Mouse (Mus musculus) Patski (cell line): ENCODE data around the gene Zfp341. TPM values are rescaled to one million over a fixed set of nuclear protein-coding genes. Genes with fewer than 3 reads are reported as not detected.
A peak's percentile ranks its signal among the peaks of the same experiment; 100 is the strongest.

Experiments
- ATAC-seq: fragments of 100-300 bp; one replicate; pipeline ENCODE4 v1.8.0; 2021
- CTCF ChIA-PET: fragments of 350-600 bp; sonication (Branson Sonifier 250); formaldehyde crosslinking; loops from one replicate; lab custom pipeline; 2022; ENCODE audit warnings: inconsistent platforms; lab: Charles Lee
- POLR2A ChIA-PET: fragments of 350-600 bp; sonication (Branson Sonifier 250); formaldehyde crosslinking; loops from one replicate; lab custom pipeline; 2022; ENCODE audit warnings: antibody characterized with exemption, inconsistent platforms; lab: Charles Lee
- DNase-seq: peaks from one replicate; pipeline ENCODE4 v3.0.0-alpha.2; 2011; ENCODE audit warnings: low read depth, low spot score
- H3K27me3 ChIP-seq: fragments of 371-371 bp; one replicate; pipeline ENCODE4 v1.5.1; 2021
- CTCF ChIP-seq: fragments of 100-300 bp; IDR thresholded peaks from one replicate; pipeline ENCODE4 v1.5.1; 2021
- in situ Hi-C: fragments of 300-500 bp; cut with MboI; formaldehyde crosslinking; loops from 3 replicates; pipeline ENCODE4 v1.11.1; 2018; ENCODE audit warnings: low pct_unique_long_range_greater_than_20kb, mixed read lengths
- polyA plus RNA-seq: library from polyadenylated mRNA; unstranded; gene quantifications from one replicate; pipeline ENCODE4 v1.2.3, GENCODE M21; 2021

The Zfp341 gene
- polyA plus RNA-seq, 1 experiment from 2014 or later, result 3.1 TPM

GRCm38 (mm10) chr2:154670106-154670505, 57.0 kb downstream of the Zfp341 start:
- CTCF ChIA-PET, result no interaction called here
- no peaks in the 10 kb centered on the region for H3K27me3 ChIP-seq
- ATAC-seq (no peak), DNase-seq (no peak)
- POLR2A ChIA-PET, result no interaction called here
- no peak for TF ChIP-seq CTCF
- in situ Hi-C loops, result no loop called here

GRCm38 (mm10) chr2:154670741-154671140, 57.6 kb downstream of the Zfp341 start:
- ATAC-seq (peak; percentile 87), DNase-seq (peak; percentile 61)
- CTCF ChIA-PET, result no interaction called here
- in situ Hi-C loops, result no loop called here
- POLR2A ChIA-PET, result no interaction called here
- TF ChIP-seq CTCF, result no peak
- H3K27me3 ChIP-seq, result no peaks in the 10 kb centered on the region

- ATAC-seq (no peak), DNase-seq (peak; percentile 19)
- POLR2A ChIA-PET, result no interaction called here
- no peaks in the 10 kb centered on the region for H3K27me3 ChIP-seq
- CTCF ChIA-PET, result interaction anchor here (1.0 kb wide), 1 partner anchor 13 kb away, joined by 3 read pairs; no protein-coding TSS in a partner anchor
- no peak for TF ChIP-seq CTCF
- in situ Hi-C loops, result no loop called here
Observed at GRCm38 (mm10) chr2:154674008-154674407, 60.9 kb downstream of the Zfp341 start.

- in situ Hi-C loops, result no loop called here
- no peak for TF ChIP-seq CTCF
- H3K27me3 ChIP-seq, result no peaks in the 10 kb centered on the region
- CTCF ChIA-PET, result no interaction called here
- no peak for DNase-seq
- no peak for ATAC-seq
- POLR2A ChIA-PET, result interaction anchor here (0.7 kb wide), 1 partner anchor 20 kb away, joined by 7 read pairs; no protein-coding TSS in a partner anchor
Observed at GRCm38 (mm10) chr2:154676653-154677609, 63.8 kb downstream of the Zfp341 start.

GRCm38 (mm10) chr2:154677651-154678139, 64.6 kb downstream of the Zfp341 start:
- TF ChIP-seq CTCF, result no peak
- H3K27me3 ChIP-seq, result no peaks in the 10 kb centered on the region
- ChIA-PET CTCF (no interaction called here), POLR2A (interaction anchor here (1.0 kb wide), 1 partner anchor 20 kb away, joined by 3 read pairs; no protein-coding TSS in a partner anchor)
- ATAC-seq, result no peak
- no peak for DNase-seq
- in situ Hi-C loops, result no loop called here

- no peak for ATAC-seq
- no peaks in the 10 kb centered on the region for H3K27me3 ChIP-seq
- POLR2A ChIA-PET, result interaction anchor here (1.0 kb wide), 1 partner anchor 21 kb away, joined by 3 read pairs; no protein-coding TSS in a partner anchor
- no peak for DNase-seq
- TF ChIP-seq CTCF, result no peak
- in situ Hi-C loops, result no loop called here
- CTCF ChIA-PET, result no interaction called here
Observed at GRCm38 (mm10) chr2:154678995-154679394, 65.9 kb downstream of the Zfp341 start.

- in situ Hi-C loops, result no loop called here
- H3K27me3 ChIP-seq, result no peaks in the 10 kb centered on the region
- no peak for ATAC-seq
- POLR2A ChIA-PET, result no interaction called here
- CTCF ChIA-PET, result interaction anchor here (1.2 kb wide), 1 partner anchor 17 kb away, joined by 3 read pairs; no protein-coding TSS in a partner anchor
- no peak for DNase-seq
- no peak for TF ChIP-seq CTCF
Observed at GRCm38 (mm10) chr2:154680337-154680736, 67.2 kb downstream of the Zfp341 start.

GRCm38 (mm10) chr2:154680941-154681340, 67.8 kb downstream of the Zfp341 start:
- H3K27me3 ChIP-seq, result no peaks in the 10 kb centered on the region
- in situ Hi-C loops, result no loop called here
- DNase-seq (no peak), ATAC-seq (no peak)
- TF ChIP-seq CTCF, result no peak
- CTCF ChIA-PET, result interaction anchor here (0.6 to 1.2 kb wide), 2 partner anchors 18 to 1021 kb away, joined by 3 read pairs; no protein-coding TSS in a partner anchor
- POLR2A ChIA-PET, result no interaction called here

GRCm38 (mm10) chr2:154682712-154683111, 69.6 kb downstream of the Zfp341 start:
- DNase-seq (no peak), ATAC-seq (no peak)
- POLR2A ChIA-PET, result no interaction called here
- no peaks in the 10 kb centered on the region for H3K27me3 ChIP-seq
- in situ Hi-C loops, result no loop called here
- CTCF ChIA-PET, result no interaction called here
- TF ChIP-seq CTCF, result no peak

- H3K27me3 ChIP-seq, result no peaks in the 10 kb centered on the region
- in situ Hi-C loops, result no loop called here
- DNase-seq (no peak), ATAC-seq (no peak)
- no peak for TF ChIP-seq CTCF
- ChIA-PET CTCF (interaction anchor here (0.8 to 1.1 kb wide), 2 partner anchors 18 to 384 kb away, joined by 3 read pairs; no protein-coding TSS in a partner anchor), POLR2A (no interaction called here)
Observed at GRCm38 (mm10) chr2:154684901-154685470, 71.9 kb downstream of the Zfp341 start.

- TF ChIP-seq CTCF, result no peak
- ChIA-PET POLR2A (no interaction called here), CTCF (interaction anchor here (0.8 to 1.1 kb wide), 2 partner anchors 17 to 385 kb away, joined by 3 read pairs; no protein-coding TSS in a partner anchor)
- no peaks in the 10 kb centered on the region for H3K27me3 ChIP-seq
- in situ Hi-C loops, result no loop called here
- DNase-seq, result no peak
- no peak for ATAC-seq
Observed at GRCm38 (mm10) chr2:154685772-154686171, 72.7 kb downstream of the Zfp341 start.
